Mouse (Mus musculus) stomach, postnatal 0 days (tissue): ENCODE measurements around the gene Kncn.

Experiments
- CTCF ChIP-seq: IDR thresholded peaks from 2 replicates; pipeline ENCODE4 v1.5.1; 2016; ENCODE audit warnings: antibody characterized with exemption, low read depth, mild to moderate bottlenecking, moderate library complexity
- EP300 ChIP-seq: optimal IDR thresholded peaks from 2 replicates; pipeline ENCODE3; 2016; ENCODE audit warnings: antibody characterized with exemption

GRCm38 (mm10) chr4:115927637-115928036, 43.4 kb downstream of the Kncn start:
- TF ChIP-seq CTCF, result no peak
- TF ChIP-seq EP300, result no peak
